Mouse (Mus musculus): ENCODE results near the gene Hrh2.

Gene Hrh2

DNA sequence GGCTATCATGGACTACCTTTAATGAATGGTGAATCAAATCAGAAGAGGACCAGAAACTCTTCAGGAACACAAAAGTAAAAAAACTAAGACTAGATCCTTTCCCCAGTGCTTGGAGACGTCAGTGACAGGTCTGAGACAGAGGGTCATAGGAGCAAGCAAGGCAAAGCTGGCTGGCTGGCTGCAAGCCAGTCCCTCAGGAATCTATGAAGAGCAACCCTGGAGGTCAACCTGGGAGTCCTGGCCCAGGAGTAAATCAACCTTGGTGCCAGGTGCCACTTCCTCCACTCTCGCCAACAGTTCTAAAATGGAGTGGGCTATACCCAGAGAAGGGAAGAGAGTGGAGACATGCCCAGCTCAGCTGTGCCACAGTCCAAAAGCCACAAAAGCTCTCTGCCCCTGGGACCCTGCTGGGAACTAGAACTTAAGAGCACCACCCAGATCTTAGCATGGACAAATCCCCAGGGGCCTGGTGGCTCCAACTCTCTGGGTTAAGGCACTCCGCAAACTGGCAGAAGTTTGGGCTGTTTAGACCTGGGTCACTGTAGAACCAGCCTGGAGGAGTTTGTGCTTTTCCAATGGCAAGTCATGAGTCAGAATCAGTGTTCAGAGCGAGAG, 15.4 kb upstream of the Hrh2 start:
- DNase-seq (ENCODE audit: low spot score): no peak

DNA sequence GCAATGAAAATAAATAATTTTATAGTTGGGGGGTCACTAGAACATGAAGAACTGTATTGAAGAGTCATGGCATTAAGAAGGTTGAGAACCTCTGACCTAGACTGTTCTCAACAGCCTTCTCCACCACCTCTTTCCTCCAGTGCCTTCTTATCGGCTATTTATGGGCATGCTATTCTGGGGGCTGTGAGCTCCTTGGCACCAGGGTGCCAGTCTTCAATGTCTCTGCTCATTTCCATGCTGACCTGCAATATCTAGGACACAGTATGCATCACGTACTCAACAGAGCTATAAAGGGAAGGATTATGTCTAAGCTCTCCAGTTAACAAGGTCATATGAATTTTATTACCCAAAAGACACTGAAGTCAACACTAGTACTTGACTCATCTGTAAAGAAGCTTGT, 14.6 kb upstream of the Hrh2 start:
- no peak for DNase-seq (ENCODE audit: low spot score)

DNA sequence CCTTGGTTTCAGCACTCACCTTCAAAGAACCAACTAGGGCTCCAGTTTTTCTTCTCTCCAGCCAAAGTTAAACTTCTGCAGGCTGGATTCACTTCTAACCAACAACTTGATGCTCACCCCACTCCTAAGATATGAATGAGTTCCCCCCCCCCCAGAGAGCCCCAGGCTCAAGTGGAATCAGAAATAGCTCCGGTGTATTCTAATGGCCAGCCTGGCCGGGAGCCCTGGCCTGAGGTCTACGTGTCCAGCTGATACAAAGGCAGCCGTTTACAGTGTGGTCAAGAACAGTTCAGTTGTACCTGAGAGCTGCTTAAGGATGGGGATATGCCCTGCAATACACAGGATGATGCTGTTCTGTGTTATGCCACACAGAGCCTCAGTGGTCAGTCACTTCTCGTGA, 13.3 kb upstream of the Hrh2 start:
- no peak for DNase-seq (ENCODE audit: low spot score)

DNA sequence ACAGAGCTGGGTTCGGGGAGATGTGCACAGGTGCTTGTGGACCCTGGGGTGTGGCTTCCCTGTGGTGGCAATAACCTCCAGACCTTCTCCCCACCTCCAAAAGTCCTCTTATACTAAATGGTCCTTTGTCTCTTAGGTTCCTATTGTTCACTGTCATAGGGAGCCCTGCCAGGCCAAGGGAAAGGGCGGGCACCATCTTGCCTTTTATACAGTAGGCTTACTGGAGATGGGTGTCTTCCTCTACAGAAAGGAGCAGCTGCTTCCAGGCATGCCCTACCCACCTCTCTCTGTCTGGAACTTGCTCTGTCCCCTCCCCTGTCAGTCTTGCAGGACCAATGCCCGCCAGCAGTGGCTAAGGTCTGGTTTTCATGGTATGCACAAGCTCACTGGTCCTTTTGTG, 12.0 kb upstream of the Hrh2 start:
- DNase-seq (ENCODE audit: low spot score): no peak

DNA sequence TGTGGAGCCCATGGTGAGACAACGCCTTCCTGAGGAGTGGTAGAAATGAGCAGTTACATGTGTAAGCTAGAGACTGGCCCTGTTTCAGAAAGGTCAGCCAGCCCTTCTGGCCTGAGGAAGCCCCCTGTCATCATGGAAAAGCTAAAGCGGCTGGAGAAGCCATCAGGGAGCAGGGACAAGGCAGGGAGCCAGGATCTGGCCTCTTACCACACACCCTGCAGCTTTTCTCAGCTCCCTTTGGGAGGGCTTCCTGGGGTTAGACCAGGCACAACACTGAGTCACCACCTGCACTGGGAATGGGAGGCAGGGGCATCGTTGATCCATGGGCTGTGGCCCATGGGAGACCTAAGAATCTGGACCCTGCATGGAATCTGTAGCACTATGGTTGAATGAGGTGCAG, 11.5 kb upstream of the Hrh2 start:
- no peak for DNase-seq (ENCODE audit: low spot score)

DNA sequence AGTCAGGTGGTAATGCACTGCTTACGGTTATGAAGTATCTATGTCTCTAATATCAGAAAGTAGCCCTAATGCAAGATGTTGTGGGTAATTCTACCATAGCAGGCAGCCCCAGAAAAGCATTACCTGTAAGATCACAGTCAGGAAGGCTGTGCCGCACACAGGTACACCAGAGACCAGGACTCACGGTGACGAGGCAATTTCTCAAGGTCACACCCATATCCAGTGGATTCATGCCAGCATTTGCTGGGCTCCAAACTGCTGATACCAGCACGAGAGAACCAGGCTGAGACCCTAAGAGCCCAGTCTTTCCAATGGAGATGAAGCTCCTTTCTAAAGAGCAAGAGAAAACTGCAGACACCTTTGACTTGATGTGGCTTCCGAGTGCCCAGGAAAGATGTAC, 10.6 kb upstream of the Hrh2 start:
- DNase-seq (ENCODE audit: low spot score): no peak

DNA sequence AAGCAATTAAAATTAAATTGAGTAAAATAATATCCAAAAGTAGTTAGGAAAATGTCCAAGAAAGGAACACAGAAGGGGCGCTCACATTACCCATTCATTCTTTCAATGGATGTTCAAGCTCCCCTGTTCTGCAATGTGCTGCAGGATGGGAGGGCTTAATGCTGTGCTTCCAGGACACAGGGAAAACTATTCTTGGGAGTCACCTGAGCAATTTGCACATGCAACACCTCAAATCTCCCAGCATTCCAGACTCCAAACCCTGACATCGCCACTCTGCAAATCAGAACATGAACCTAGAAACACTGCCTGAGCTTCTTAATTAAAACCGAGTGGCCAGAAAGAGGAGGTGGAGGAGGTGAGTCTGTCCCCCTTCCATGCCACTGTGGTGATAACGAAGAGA, 10.0 kb upstream of the Hrh2 start:
- no peak for DNase-seq (ENCODE audit: low spot score)

DNA sequence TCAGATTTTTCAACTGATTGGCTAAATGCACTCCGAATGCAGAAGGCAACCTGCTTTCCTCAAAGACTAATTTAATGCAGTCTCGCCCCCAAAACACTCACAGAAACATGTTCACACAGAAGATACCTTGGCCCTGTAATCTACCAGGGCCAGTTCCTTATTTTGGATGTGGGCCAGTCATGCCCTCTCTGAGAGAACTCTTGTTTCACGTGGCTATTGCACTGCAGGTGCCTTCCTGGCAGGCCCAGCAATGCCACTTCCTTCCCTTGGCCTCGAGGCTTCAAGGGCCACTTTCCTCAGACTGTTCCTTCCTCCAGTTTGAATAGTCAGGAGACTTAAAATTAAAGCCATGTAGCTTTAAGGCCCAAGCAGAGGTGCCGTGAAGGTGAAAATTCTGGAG, 5.5 kb upstream of the Hrh2 start:
- DNase-seq (ENCODE audit: low spot score): no peak

DNA sequence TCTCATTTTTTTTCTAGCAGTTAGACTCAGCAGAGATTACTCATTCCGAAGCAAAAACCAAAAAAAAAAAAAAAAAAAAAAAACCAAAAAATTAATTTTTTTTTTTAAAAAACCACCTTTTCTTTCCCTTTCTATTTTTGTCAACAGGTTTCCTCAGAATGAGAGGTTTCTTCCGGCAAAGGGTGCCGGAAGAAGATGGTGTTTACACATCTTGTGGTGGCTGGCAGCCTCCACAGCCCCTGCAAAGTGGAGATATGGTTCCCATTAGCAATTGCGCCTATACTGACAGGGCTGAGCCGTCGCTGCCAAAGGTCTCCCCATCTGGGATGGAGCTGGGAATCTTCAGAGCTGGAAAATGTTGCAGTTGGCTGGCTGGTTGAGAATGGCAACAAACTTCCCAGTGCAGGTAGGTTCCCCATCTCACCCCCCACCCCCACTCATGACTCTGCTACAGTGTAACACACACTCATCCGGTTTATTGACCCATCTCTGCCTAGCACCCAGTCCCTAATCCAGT, 3.7 kb upstream of the Hrh2 start:
- DNase-seq (ENCODE audit: low spot score): no peak

DNA sequence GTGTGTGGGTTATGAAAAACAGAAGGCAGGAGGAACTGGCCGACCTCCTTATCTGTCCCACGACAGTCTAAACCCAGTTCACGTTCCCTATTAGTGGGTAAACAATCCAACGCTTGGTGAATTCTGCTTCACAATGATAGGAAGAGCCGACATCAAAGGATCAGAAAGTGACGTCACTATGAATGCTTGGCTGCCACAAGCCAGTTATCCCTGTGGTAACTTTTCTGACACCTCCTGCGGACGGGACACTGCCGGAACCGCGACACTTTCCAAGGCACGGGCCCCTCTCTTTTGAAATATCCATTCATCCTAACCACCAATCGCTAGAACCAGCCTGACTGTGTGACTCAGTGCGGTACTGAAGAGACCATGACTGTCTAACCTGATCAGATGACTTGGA, 2.0 kb upstream of the Hrh2 start:
- no peak for DNase-seq (ENCODE audit: low spot score)

DNA sequence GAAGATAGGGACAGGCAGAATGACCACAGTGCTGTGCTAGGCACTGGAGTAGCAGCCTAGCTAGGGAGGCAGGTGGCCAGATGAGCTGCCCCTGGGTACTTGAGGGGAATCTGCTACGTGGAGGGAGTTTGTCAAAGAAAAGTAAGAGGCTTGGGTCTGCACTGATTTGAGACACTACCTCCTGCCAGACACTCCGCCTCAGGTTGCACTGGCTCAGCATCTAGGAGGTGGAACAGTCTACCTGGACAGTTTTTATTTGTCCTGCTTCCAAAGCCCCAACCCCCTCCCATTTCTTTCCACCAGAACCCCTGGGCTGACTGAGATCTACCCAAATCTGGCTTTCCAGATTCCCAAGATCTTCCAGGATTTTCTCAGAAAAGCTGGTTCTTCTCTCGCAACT, 748 bp upstream of the Hrh2 start:
- DNase-seq (ENCODE audit: low spot score): no peak

DNA sequence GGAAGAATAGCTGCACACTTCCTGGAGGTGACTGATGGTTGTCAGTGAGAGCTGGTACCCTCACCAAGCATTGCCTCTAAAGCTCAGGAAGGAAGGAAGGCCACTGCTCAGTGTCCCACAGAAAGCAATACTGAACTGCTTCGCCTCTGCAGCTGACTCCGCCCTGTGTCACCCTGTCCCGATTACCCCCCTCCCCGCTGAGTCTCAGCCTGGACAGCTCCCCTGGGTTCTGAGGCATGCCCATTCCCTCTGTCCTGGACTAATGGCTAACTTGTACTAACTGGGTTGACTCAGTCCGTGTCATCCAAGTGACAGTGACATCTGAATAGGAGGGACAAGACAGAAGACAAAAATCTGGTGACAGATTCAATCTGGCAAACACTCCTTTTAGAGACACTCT, 1.7 kb downstream of the Hrh2 start:
- no peak for DNase-seq (ENCODE audit: low spot score)

DNA sequence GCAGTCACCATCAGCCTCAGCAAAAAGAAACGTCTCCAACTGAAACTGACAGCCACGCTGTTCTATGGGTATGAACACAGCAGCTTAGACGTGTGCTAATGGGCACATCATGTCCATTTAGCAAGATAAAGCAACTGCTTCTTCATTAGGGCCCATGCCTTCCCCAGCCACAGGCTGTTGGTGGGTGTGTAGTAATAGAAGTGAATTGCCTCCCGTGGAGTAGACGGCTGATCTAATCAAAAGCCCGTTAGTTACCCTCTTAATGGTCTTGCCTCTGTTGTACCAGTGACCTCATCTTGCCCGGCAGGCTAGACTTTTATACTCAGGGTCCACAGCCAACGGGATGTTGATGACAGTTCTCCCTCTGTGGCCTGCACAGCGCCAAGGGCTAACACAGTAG, 7.1 kb downstream of the Hrh2 start:
- no peak for DNase-seq (ENCODE audit: low spot score)

DNA sequence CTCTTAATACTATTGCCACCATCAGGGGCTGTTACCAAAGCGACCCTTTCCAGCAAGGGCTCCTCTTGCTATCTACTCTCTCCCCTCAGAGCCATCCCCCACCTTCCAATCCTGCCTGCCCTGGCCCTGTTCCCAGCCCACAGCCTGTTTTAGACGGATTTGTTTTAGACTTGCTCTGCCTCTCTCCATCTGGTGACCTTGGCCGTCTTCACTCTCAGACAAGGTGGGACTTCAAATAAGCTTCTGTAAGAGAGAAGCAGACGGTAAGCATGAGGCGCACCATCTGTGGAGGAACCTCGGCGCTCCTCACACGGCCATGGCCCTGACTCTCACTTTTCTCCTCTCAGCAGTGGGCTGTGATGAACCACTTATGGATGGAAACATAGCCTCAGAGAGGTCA, 10.5 kb downstream of the Hrh2 start:
- no peak for DNase-seq (ENCODE audit: low spot score)

DNA sequence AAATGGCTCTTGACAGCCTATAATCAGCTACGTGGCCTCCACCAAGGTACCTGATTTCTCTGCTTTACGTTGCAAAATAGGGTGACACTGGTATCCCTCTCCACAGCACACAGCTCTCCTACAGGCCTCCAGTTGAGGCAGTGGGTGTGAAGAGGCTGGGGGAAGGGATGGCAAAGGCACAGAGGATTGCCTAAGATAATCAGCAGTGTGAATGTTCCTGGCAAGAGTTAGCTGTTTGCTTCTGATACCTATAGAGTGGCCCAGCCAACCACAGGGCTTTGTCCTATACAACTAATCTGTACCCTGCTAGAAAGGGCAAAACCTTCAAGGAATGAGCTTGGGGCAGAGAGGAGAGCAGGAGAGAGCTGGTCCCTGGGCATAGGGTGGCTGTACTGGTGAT, 11.5 kb downstream of the Hrh2 start:
- no peak for DNase-seq (ENCODE audit: low spot score)

DNA sequence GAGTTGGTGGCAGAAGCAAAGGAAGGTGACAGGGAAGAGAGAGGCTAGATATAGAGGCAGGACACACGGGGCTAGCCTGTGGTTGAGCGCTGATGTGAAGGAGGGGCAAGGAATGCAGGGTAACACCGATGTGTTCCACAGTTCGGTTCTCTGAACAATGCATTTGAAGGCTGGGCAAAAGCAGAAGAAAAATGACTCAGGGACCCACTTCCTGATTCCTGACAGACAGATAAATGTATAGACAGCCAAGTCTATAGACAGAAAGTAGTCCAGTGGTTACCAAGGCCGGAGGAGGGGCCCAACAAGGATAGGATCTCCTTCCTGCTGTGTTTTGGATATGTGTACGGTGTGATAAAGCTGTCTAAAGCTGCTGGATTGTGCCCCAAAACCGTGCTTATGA, 13.3 kb downstream of the Hrh2 start:
- DNase-seq (ENCODE audit: low spot score): no peak

DNA sequence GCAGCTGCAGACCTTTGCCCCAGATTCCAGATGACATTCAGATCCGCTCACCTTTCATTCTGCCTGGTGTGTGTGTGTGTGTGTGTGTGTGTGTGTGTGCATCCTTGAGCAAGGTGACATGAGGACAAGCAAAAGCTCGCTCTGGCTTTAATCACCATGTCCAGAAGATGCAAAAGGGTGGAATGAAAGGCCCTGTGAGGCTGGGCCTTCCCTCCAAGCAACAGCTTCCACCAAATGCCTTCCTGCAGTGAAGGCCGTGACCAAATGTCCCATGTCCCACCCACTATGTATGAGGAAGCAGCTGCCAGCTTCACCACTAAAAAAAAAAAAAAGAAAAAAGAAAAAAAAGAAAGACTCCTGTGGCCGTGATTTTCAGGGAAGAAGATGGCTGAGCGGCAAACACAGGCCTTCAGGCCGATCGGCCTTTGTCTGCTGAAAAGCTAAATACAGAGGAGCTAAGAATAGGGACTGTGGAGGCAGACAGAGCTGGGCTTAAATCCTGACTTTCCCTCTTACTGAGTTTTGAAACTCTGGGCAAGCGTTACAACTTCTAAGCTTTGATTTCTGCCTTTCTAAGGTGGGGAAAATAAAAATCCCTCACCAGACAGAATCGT, 14.3 kb downstream of the Hrh2 start:
- no peak for DNase-seq (ENCODE audit: low spot score)

DNA sequence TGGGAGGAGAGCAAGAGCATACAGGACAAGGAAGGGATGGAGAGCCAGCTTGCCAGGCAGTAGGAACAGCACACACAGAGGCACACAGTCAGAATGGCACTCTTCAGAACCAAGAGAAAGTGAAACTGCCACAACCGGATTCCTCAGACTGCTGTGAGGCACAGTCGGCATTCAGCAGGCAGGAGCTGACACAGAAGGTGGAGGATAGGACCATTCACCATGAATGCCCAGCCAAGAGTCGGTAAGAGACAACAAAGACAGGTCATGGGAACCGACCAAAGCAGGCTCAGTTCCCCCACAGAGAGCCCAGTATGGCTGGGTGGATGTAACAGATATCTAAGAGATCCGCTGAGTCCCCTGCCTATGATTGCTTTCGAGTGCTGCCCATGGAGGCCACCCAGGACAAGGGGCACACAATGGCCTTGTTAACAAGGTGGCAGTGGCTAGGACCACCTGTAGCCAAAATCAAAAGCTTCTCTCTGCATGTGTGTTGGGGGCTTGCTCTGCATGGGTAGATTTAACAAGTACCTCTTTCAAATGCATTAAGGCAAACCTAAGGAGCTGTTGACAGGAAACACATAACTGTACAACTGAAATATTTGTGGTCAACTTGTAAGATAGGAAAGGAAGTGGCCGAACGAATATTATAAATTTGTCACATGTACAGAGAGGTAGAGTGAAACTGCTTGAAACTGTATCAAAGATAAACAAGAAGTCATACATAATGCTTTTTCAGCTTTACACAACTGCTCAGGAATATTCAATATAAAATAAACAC, 17.7 kb downstream of the Hrh2 start:
- no peak for DNase-seq (ENCODE audit: low spot score)

DNA sequence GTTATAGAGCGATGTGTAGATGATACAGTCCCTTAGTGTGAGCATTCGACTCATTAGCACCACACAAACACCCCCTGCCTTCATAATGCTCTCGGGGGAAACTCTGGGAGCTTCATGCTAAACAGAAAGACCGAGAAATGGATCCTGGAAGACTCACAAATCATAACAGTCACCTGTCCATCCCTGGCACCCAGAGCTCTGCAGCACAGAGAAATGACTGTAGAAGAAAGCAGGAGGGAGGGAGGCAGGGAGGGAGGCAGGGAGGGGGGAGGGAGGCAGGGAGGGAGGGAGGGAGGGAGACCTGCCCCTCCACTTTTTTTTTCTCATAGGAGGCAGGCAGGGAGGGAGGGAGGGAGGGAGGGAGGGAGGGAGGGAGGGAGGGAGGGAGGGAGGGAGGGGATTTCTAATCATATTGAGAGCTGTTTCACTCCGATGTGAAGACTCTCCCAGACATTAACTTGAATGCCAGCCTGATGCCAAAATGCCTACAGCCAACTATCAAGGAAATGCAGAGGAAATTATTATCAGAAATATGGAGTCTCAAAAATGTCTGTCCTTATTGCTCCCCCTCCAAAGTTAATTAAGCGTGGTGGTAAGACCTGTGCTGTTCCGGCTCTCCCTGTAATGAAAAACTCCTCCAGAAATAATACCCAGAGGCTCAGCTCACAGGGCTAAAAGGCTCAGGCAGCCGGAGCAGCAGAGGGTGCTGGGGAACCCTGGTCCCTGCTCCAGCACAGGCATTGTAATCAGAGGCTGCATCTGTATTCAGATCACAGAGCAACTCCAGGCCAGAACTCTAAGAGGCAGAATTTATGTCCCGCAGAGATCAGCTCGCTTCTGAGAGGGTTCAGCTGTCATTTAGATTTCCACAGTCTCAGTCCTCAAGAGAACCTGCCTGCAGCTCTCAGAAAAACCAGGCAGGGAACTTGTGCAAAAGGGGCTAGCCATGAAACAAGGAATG, 19.9 kb downstream of the Hrh2 start:
- no peak for DNase-seq (ENCODE audit: low spot score)

DNA sequence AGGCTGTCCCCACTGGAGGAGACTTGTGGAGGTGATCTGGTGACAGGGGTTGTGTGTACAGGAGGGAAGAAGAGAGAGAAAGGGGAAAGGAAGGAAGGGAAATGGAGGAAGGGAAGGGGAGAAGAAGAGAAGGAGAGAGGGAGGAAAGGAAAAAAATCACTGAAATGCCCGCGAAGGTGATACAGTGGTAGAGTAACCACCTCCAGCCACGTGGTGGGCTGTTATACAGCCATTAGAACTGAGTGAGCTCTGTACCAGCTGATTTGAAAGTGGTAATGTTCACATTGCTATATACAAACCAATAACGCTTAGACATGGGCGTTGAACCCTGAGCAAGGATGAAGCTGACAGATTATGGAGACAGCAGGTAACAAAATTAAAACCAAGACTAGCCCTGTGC, 20.6 kb downstream of the Hrh2 start:
- no peak for DNase-seq (ENCODE audit: low spot score)

DNA sequence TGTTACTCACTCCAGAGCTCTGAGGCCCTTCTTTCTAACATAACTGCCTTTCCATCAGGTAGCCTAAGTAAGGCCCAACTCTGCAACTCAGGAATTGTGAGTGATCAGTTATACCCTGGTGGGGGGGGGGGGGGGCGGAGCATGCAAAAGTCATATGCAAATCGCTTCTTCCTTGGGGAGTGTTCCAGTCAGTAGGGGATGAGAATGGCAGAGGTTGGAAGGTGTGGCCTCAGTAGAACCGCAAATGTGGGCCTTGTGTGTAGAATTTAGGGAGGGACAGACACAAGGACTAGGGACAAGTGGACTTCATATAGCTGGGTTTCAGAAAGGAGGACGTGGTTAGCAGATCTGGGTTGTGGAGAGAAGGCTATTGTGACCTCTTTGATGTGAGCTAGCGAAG, 23.3 kb downstream of the Hrh2 start:
- DNase-seq (ENCODE audit: low spot score): no peak

DNA sequence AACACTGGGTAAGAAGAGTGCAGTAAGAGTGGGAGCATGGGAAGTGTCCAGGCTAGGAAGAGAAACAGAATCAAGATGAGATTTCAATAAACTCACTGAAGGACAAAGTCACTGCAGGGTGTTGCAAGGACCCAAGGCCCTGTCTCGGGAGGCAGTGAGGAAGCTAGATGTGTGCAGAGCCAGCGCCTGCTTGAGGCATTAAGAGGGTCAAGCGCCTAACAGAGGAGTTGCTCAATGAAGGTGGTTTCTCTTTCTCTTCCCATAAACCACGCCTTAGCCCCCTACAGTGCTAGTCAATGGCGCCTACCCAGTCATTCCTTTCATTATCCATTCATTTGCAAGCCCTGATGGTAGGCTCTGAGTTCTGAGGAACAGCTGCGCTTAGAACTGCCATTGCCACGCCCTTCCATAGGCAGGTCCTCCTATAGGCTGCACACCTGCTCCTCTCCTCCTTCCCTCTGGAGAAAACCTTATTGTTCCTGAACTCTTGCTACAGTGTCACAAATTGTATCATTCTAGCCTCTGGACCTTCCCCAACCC, 23.9 kb downstream of the Hrh2 start:
- no peak for DNase-seq (ENCODE audit: low spot score)
